Mouse (Mus musculus) urinary bladder, postnatal 4 days (tissue): ENCODE measurements around the gene Gm28042.

Source experiments
- DNase-seq, 2 experiments: peaks; one replicate each; pipeline ENCODE4 v3.0.0; 2021 to 2022; ENCODE audit warnings: low spot score in 2 of 2

Gm28042 gene

DNA sequence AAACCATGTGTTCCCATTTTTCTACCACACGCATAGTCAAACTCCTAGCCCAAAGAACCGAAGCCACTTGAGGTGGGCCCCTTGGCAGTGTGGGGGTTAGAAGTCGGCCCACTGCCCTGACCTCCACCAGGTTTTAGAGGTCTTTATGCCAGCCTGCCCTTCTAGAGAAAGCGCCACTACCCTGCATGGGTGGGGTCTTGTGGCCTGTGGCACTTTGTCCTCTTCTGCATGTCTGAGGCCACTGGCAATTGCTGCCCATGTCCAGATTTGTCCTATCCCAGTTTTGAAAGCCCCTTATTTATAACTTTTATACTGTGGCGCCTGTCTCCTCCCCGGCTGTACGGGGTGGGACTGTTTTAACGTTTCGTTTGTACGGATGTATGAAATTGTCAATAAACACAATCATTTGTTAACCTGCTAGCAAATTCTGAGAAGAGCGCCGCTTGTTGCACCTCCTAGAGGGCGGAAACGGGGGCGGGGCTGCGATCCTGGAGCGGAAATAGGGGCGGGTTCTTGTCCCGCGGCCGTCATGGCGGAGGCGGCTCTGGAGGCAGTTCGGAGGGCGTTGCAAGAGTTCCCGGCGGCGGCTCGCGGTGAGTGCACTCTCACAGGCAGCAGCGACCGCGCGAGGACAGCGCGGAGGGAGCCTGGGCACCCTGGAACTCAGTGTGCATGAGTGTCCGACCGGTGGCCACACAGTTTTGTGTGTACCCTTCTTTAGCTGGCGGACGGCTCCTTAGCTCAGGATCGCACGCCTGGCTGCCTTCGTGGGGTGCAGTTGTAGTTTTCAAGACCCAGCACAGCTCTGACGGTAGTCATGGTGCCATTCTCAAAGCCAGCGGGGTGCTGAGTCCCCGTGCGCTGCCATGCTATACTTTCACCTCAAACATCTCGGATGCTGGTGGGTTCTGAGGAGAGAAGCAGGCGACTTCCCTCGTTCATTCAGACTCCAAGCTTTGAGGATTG, at the start of gene Gm28042, which contains the start of gene Jmjd7:
Gene Gm28042, plus strand, starts transcription at position 510 of the 966 bp plus-strand sequence.
Gene Jmjd7, plus strand, starts transcription at position 500 of the 966 bp plus-strand sequence.
- peak; percentile 87 to 95 for DNase-seq

DNA sequence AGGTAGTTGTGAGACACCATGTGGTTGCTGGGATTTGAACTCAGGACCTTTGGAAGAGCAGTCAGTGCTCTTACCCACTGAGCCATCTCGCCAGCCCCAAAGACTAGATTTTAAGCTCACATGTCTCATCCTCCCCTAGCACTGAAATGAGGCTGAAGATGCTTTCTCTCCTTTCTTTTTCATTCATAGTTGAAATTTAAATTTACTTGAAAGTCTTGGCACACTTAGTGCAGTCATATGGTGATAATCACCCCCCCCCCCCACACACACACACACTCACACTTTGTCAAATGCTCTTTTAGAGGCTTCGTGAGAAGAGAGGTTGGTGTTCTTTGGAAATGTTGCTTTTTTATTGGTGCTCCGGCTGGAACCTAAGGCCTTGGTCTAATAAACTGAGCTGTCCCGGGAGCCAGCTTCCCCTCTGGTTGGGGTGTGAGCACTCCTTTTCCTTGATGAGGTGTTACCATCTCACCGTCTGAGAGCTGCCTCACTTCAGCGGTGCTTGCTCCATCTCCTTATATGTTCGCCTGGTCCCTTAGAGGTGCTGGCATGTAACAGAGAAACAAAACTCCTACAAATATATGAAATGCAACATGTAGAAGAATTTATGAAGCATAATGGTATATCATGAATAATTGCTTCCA, 46.8 kb upstream of the Gm28042 start:
- DNase-seq, result no peak

- no peak for DNase-seq
Measured at GRCm38 (mm10) chr2:119981631-119982030, 45.7 kb upstream of the Gm28042 start.

GRCm38 (mm10) chr2:119985871-119986270, 41.4 kb upstream of the Gm28042 start:
- DNase-seq, result no peak

DNA sequence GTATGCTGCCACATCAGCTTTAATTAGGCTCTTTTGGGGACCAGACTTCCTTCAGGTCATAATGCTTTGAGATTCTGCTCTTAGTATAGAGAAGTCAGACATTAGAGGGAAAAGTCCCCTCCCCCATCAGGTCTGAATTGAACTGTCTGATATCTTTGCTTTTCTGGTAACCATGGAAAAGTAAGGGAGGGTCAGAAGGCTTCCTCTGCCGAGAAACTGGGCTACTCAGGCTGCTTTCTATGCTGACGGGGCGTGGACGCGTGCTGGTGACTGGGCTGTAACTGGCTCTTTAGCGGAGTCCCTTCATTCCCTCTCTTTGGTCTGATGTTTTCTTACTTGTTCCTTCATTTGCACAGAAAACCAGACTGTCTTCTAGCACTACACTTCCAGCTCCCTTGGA, 40.9 kb upstream of the Gm28042 start:
- DNase-seq, result no peak

DNA sequence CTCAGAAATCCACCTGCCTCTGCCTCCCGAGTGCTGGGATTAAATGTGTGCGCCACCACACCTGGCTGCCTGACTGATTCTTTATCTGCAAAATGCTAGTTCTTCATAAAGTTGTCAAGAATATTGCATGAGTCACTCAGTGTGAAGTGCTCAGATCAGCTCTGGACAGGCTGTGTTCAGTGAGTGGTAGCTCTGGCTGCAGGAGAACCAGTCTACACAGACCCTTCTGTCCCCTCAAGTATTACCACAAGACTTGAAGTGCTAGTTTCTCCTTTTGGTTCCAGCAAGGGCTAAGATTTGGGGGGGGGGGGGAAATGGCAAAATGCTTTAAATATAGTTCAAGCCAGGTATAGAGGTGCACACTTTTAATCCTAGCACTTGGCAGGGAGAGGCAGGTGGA, 39.9 kb upstream of the Gm28042 start:
- no peak for DNase-seq

- DNase-seq, result no peak
Measured at GRCm38 (mm10) chr2:119988952-119989351, 38.3 kb upstream of the Gm28042 start.

DNA sequence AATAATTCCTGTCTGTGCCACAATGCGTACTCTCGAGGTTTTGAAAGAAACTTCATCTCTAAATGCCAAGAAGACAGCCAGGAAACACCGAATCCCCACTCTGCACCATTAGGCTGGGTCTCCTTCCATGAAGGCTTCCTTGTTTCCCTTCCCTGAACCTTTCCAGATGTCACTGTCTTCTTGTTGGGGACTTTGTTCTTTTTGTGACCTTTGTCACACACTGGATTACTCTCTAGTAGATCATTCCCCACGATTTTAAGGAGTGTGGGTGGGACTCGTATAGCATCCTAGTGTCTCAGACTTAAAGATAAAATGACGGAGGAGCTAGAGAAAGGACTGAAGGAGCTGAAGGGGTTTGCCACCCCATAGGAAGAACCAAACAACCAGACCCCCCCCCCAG, 36.4 kb upstream of the Gm28042 start:
- no peak for DNase-seq

- DNase-seq, result no peak
Measured at GRCm38 (mm10) chr2:119992349-119992748, 34.9 kb upstream of the Gm28042 start.

DNA sequence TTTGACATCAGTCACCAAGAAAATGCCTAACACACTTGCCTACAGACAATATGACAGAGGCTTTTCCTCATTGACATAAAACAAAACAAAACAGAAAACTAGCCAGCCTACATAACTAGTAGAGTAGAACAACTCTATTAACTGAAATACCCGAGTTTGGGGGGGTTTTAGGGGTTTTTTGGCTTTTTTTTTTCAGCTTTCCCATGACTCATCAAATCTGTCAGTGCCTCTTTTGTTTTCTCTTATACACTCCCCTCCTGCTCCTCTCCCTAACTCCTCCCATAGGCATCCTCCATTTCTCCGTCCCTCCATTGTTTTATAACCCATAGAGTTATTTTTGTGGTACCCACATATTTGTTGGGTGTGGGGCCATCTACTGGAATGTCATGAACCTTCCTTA, 33.8 kb upstream of the Gm28042 start:
- no peak for DNase-seq

DNA sequence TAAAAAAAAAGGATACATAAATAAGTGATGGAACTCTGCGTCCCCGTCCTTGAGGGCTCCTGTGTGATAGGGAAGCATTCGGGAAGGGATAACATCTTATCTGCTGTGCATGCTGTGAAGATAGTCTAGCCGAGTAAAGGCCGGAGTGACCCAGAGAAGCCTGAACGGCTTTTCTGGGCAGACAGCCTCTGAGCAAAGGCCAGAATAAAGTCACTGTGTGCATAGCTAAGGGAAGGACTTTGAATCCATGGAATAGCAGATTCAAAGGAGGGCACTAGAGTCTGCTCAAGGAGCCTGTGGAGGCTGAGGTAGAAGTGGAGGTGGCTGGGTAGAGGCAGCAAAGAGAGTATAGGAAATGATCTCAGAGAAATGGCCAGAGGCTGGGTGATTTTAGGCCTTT, 32.5 kb upstream of the Gm28042 start:
- no peak for DNase-seq

DNA sequence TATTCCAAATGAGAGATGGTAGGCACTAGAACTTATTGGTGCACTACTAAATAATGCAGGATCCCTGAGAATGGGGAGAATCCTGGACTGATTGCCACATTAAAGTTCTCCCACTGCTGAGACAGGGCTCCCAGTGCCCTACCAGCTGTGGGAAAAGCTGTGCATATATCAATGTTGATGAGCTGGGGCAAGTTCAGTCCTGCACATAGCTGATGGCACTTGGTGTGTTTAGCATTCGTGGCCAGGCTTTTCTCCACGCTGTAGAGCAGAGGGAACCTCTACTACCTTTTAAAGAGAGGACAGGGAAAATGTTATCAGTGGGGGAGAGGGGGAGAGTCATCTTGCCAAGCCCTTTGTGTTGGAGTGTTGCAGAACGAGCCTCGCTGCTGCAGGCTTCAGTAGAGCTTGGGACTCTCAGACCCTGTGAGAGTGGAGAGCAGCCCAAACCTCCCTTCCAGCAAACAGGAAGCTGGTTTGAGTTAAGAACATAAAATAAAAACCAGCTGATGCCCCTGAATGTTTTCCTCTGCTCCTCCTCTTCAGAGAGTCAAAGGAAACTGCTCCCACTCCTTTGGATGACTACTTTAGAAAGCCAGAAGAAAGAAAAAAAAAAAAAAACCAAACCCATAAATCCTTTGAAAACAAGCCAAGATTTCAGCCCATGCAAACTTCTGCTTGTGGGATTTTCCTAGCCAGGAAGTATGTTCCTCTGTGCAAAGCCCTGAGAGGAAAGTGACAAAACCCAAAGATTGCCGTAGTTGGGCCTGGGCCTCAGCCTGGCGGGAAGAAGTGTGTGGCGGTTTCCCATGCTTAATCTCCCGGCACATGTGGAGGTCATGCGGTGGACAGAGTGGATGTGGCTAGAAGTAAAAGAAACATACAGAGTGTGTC, 31.7 kb upstream of the Gm28042 start:
- DNase-seq, result no peak

GRCm38 (mm10) chr2:119997354-119997753, 29.9 kb upstream of the Gm28042 start:
- no peak for DNase-seq

DNA sequence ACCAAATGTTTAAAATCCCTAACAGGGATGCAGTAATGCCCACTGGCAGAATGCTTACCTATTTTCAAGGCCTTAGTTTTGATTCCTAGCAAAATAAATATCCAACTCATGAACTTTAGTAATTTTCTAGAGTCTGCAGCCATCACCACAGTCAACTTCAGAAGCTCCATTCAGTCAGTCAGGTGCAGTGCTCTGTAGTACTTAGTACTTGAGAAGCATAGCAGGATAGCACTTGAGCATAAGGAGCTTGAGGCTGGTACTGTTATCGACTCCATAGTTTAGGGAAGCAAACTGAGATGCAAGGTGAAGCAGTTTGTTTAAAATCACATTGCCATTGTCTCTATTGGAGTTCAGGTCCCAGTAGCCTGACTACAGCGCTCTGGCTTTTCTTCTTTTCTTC, 27.6 kb upstream of the Gm28042 start:
- DNase-seq, result no peak

GRCm38 (mm10) chr2:120000882-120001584, 26.3 kb upstream of the Gm28042 start:
- DNase-seq, result no peak

- no peak for DNase-seq
Measured at GRCm38 (mm10) chr2:120001956-120002355, 25.3 kb upstream of the Gm28042 start.

DNA sequence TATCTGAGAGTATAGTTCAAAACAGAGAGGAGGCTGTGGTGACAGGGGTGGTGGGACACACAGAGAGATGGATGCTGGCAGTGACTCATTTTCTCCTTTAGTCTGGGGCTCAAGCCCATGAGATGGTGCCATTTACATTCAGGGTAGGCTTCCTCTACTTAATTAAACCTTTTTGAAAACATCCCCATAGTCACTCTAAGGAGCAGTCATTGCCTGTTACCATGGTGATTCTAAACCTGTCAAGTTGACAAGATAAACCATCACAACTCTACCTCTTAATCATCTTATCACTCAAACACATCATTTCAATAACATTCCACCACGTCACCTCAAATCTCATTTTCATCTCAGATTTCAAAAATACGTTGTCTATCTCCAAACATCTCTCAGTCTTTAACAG, 23.3 kb upstream of the Gm28042 start:
- no peak for DNase-seq

DNA sequence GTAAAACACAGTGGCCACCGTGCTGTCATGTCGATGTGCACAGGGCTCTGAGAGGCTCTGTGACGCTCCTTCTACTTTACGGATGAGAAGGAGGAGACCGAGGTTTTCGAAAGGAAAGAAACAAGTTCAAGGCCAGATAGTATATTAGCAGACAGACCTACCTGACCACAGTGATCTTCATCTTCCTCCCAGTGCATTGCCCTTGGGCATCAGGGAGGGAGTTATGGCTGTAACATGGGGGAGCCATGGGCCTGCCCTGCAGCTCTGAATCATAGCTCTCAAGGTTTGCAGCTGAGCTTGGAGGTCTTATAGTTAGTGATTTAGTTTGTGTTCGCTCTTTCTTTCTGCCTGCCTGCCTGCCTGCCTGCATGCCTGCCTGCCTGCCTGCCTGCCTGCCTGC, 20.6 kb upstream of the Gm28042 start:
- DNase-seq, result no peak

DNA sequence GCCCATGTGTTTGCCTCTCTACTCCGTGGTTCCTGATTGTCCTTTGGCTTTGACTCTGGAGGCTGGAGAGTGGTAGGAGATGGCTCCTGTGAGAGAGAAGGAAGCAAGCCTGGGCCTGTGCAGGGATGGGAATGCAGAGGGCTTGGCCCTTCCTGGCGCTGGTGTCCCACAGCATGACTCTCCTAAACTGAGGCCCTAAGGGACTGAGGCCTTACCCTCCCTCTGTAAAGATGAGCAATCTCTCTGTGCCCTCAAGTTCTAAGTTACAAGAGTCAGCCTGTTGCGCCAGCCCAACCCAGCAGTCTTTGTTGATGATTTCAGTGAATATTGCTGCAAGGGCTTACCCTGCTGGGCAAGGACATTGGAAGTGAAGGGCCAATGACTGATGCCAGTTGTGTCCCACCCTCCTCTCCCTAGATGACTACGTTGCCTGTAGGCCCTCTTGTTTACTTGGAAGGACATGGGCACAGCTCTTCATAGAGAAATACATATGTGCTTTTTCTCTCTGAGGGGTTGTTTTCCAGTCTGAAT, 19.5 kb upstream of the Gm28042 start:
- no peak for DNase-seq

GRCm38 (mm10) chr2:120008672-120009071, 18.6 kb upstream of the Gm28042 start:
- no peak for DNase-seq
